Comparison of ENCODE assay signal across 10 mouse cellular contexts in genomic region chr14:54191026-54191390, GRCm38 (mm10).
DNase-seq lines count a peak whose midpoint lies in the region; ATAC-seq and TF ChIP-seq lines count a peak whose summit lies in the region.
"Had no signal": no experiment of that assay in that cellular context is flagged by ENCODE, and none has a peak within 500 bp of the region (broad histone marks: within the 10 kb centered on the region; RNA-seq: fewer than 3 reads in every experiment).

No protein-coding gene starts in this region.

- no peaks in the 10 kb centered on the region for H3K36me3 ChIP-seq in forebrain, embryonic 10.5 days (replicated peaks)
- no peaks in the 10 kb centered on the region for H3K36me3 ChIP-seq in forebrain, embryonic 15.5 days
- H3K36me3 ChIP-seq in kidney, embryonic 15.5 days = no peaks in the 10 kb centered on the region
- H3K36me3 ChIP-seq in neural tube, embryonic 13.5 days = no peaks in the 10 kb centered on the region
- H3K36me3 ChIP-seq in myocyte (ENCODE audit: control insufficient read depth, insufficient read depth) = no peaks in the 10 kb centered on the region

- H3K9ac ChIP-seq in forebrain, embryonic 15.5 days (replicated peaks) = no peak overlapping the region
- H3K9ac ChIP-seq in kidney, embryonic 15.5 days = no peak overlapping the region
- no peak overlapping the region for H3K9ac ChIP-seq in neural tube, embryonic 13.5 days

- H3K9me3 ChIP-seq in forebrain, embryonic 10.5 days = no peaks in the 10 kb centered on the region
- no peaks in the 10 kb centered on the region for H3K9me3 ChIP-seq in forebrain, embryonic 15.5 days
- H3K9me3 ChIP-seq in kidney, embryonic 15.5 days (replicated peaks) = no peaks in the 10 kb centered on the region
- no peaks in the 10 kb centered on the region for H3K9me3 ChIP-seq in neural tube, embryonic 13.5 days

- DNase-seq in forebrain, embryonic 10.5 days (ENCODE audit: extremely low spot score, low spot score) = no peak
- no peak for DNase-seq in kidney, postnatal 4 days
- DNase-seq in neural tube, embryonic 10.5 days (ENCODE audit: extremely low spot score, low spot score) = no peak
- DNase-seq: thymus, postnatal 25 days had no signal

- H3ac ChIP-seq in myocyte (ENCODE audit: control insufficient read depth, insufficient read length) = no peak overlapping the region

- TF ChIP-seq POLR2A in myocyte (IDR thresholded peaks at IDR 0.05; ENCODE audit: insufficient read length, low read depth) = no peak

- H3K4me3 ChIP-seq in forebrain, embryonic 10.5 days = no peak overlapping the region
- H3K4me3 ChIP-seq in forebrain, embryonic 15.5 days = no peak overlapping the region
- no peak overlapping the region for H3K4me3 ChIP-seq in kidney, embryonic 15.5 days (replicated peaks)
- H3K4me3 ChIP-seq in neural tube, embryonic 13.5 days = no peak overlapping the region
- H3K4me3 ChIP-seq in myocyte = no peak overlapping the region

- H3K27ac ChIP-seq in forebrain, embryonic 10.5 days = peak overlapping the region; percentile 66
- H3K27ac ChIP-seq in forebrain, embryonic 15.5 days (replicated peaks) = no peak overlapping the region
- peak overlapping the region; percentile 82 for H3K27ac ChIP-seq in kidney, embryonic 15.5 days
- peak overlapping the region; percentile 54; the same call in 1 of the 2 replicates for H3K27ac ChIP-seq in neural tube, embryonic 13.5 days (replicated peaks)
- H3K27ac ChIP-seq: macrophage had no signal

- no peaks in the 10 kb centered on the region for H3K27me3 ChIP-seq in forebrain, embryonic 10.5 days (ENCODE audit: poor library complexity, severe bottlenecking)
- H3K27me3 ChIP-seq in forebrain, embryonic 15.5 days = no peaks in the 10 kb centered on the region
- H3K27me3 ChIP-seq in kidney, embryonic 15.5 days = no peaks in the 10 kb centered on the region
- H3K27me3 ChIP-seq in neural tube, embryonic 13.5 days = no peaks in the 10 kb centered on the region
- H3K27me3 ChIP-seq in myocyte (ENCODE audit: control insufficient read depth, insufficient read depth, insufficient read length) = no peaks in the 10 kb centered on the region

- H3K4me2 ChIP-seq in forebrain, embryonic 15.5 days (replicated peaks) = no peak overlapping the region
- H3K4me2 ChIP-seq in kidney, embryonic 15.5 days = no peak overlapping the region
- H3K4me2 ChIP-seq in neural tube, embryonic 13.5 days = no peak overlapping the region
- peak overlapping the region; percentile 48 for H3K4me2 ChIP-seq in myocyte (ENCODE audit: low read depth)

- peaks cover 60% of the 10 kb centered on the region for H3K4me1 ChIP-seq in forebrain, embryonic 10.5 days
- peaks cover 11% of the 10 kb centered on the region for H3K4me1 ChIP-seq in forebrain, embryonic 15.5 days
- H3K4me1 ChIP-seq in kidney, embryonic 15.5 days = peaks cover 56% of the 10 kb centered on the region
- H3K4me1 ChIP-seq in neural tube, embryonic 13.5 days (replicated peaks) = peaks cover 43% of the 10 kb centered on the region

- no peaks in the 10 kb centered on the region for H3K79me2 ChIP-seq in myocyte (ENCODE audit: control insufficient read depth, insufficient read depth)

- 74% methylated on average over 4 of the region's 4 CpGs for WGBS in forebrain, embryonic 10.5 days
- WGBS in forebrain, embryonic 15.5 days = 63% methylated on average over 4 of the region's 4 CpGs
- WGBS in kidney, embryonic 15.5 days = 32% methylated on average over 4 of the region's 4 CpGs
- 59% methylated on average over 4 of the region's 4 CpGs for WGBS in neural tube, embryonic 13.5 days

- no peak for ATAC-seq in forebrain, embryonic 15.5 days (replicated peaks)
- no peak for ATAC-seq in kidney, embryonic 15.5 days (replicated peaks; ENCODE audit: low FRiP score)
- ATAC-seq in neural tube, embryonic 13.5 days (ENCODE audit: low read depth) = no peak; the same call in 1 of the 2 replicates
- ATAC-seq in megakaryocyte, adult 5-6 weeks (ENCODE audit: poor library complexity, severe bottlenecking) = no peak

TF ChIP-seq in myocyte, 11 proteins besides CTCF, POLR2A, EP300 and RAD21:
- TF ChIP-seq POLR2AphosphoS2 (IDR thresholded peaks at IDR 0.05; ENCODE audit: insufficient read length, low read depth) (no peak), MYOG (IDR thresholded peaks at IDR 0.05; ENCODE audit: control insufficient read depth in 1 of 3, insufficient read depth in 1 of 3, insufficient read length in 2 of 3, low read depth in 2 of 3) (no peak), TCF3 (IDR thresholded peaks at IDR 0.05; ENCODE audit: insufficient read length, low read depth) (no peak), TCF12 (IDR thresholded peaks at IDR 0.05; ENCODE audit: insufficient read depth, poor library complexity, severe bottlenecking) (no peak), E2F4 (IDR thresholded peaks at IDR 0.05; ENCODE audit: insufficient read depth) (no peak), USF1 (IDR thresholded peaks at IDR 0.05; ENCODE audit: low read depth) (no peak), REST (IDR thresholded peaks at IDR 0.05; ENCODE audit: insufficient read depth, insufficient read length) (no peak), MAX (IDR thresholded peaks at IDR 0.05; ENCODE audit: low read depth) (no peak), SRF (IDR thresholded peaks at IDR 0.05; ENCODE audit: control insufficient read depth, insufficient read length, low read depth) (no peak), MYOD1 (IDR thresholded peaks at IDR 0.05; ENCODE audit: control insufficient read depth in 1 of 3, insufficient read length in 2 of 3, low read depth in 2 of 3) (no peak), CEBPB (IDR thresholded peaks at IDR 0.05; ENCODE audit: insufficient read depth, poor library complexity, severe bottlenecking) (no peak)
